In the genomic region with DNA sequence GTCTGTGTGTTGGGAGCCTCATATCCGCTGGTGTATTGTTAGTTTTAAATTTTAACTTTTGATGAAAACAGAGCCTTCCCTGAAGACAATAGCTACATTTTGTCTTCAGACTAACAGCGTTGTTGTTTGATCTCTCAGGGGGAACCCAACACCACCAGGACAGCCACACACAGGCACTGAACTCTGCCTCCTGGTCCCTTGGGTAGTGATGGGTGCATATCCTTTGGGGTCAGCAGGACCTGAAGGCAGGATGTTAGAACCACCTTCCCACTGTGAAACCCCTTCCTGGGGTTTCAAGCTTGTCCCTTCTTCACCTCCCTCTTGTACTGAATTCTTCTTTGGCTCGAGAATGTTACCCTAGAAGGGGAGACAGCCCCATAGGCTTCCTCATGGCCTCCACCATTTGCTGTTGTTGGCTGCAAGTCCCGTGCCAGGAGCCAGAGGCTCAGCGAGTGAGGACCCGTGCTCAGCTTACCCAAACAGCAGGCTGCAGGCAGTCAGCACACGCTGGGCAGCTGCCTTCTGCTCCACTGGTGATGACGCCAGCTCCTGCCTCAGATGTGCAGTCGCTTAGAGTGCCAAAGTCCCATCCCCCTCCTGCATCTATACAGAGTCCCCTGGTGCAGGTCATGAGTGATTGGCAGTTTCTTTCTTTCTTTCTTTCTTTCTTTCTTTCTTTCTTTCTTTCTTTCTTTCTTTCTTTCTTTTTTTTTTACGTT, we compare ENCODE assay signal across 9 mouse cellular contexts.
DNase-seq lines count a peak whose midpoint lies in the region; ATAC-seq and TF ChIP-seq lines count a peak whose summit lies in the region.
"Had no signal": no experiment of that assay in that cellular context is flagged by ENCODE, and none has a peak within 500 bp of the region (broad histone marks: within the 10 kb centered on the region; RNA-seq: fewer than 3 reads in every experiment).

No protein-coding gene starts in this region.

- DNase-seq in cerebellum, postnatal 10 days = peak; percentile 82 to 90
- DNase-seq in cerebellum, adult 8-10 months = no peak
- DNase-seq in right cerebral cortex, postnatal 10 days (ENCODE audit: low spot score in 2 of 2) = peak; percentile 41 to 49
- DNase-seq in right cerebral cortex, adult 18-20 months = no peak
- peak; percentile 71 for DNase-seq in limb, embryonic 14.5 days (ENCODE audit: low spot score)
- peak; percentile 20 for DNase-seq in right cerebral cortex, postnatal 4 days
- DNase-seq in ovary, adult 18-20 months (ENCODE audit: low spot score) = no peak

- no peaks in the 10 kb centered on the region for H3K9me3 ChIP-seq in limb, embryonic 14.5 days (ENCODE audit: control insufficient read depth, low read length)
- no peaks in the 10 kb centered on the region for H3K9me3 ChIP-seq in kidney, embryonic 14.5 days (ENCODE audit: control insufficient read depth, low read length)

- H3K4me1 ChIP-seq in limb, embryonic 14.5 days (ENCODE audit: control insufficient read depth, insufficient read depth, low read length) = peaks cover 22% of the 10 kb centered on the region
- no peaks in the 10 kb centered on the region for H3K4me1 ChIP-seq in kidney, embryonic 14.5 days (ENCODE audit: control insufficient read depth, insufficient read depth, low read length)

- no peaks in the 10 kb centered on the region for H3K36me3 ChIP-seq in limb, embryonic 14.5 days (ENCODE audit: control insufficient read depth, insufficient read depth, low read length)
- no peaks in the 10 kb centered on the region for H3K36me3 ChIP-seq in kidney, embryonic 14.5 days (ENCODE audit: control insufficient read depth, insufficient read depth, low read length)

- no peak overlapping the region; the same call in 1 of the 2 replicates for H3K27ac ChIP-seq in limb, embryonic 14.5 days (replicated peaks; ENCODE audit: low read depth, low read length)
- no peak overlapping the region for H3K27ac ChIP-seq in kidney, embryonic 14.5 days (ENCODE audit: low read depth, low read length)
- H3K27ac ChIP-seq: stomach, postnatal 0 days had no signal

- TF ChIP-seq POLR2A in limb, embryonic 14.5 days (IDR thresholded peaks at IDR 0.05; ENCODE audit: borderline replicate concordance, extremely low read depth, insufficient read depth, insufficient read length) = no peak

- H3K9ac ChIP-seq in limb, embryonic 14.5 days (ENCODE audit: low read depth, low read length, severe bottlenecking) = no peak overlapping the region
- no peak overlapping the region for H3K9ac ChIP-seq in kidney, embryonic 14.5 days (ENCODE audit: low read depth, low read length)

- H3K4me2 ChIP-seq in limb, embryonic 14.5 days (replicated peaks; ENCODE audit: low read depth, low read length, severe bottlenecking) = no peak overlapping the region
- H3K4me2 ChIP-seq in kidney, embryonic 14.5 days (replicated peaks; ENCODE audit: low read depth, low read length) = no peak overlapping the region

- peak; percentile 85 for ATAC-seq in limb, embryonic 14.5 days (ENCODE audit: low FRiP score, low read depth)
- ATAC-seq in kidney, embryonic 14.5 days (ENCODE audit: low FRiP score, low TSS enrichment) = no peak

- H3K4me3 ChIP-seq in limb, embryonic 14.5 days (replicated peaks; ENCODE audit: low read length) = no peak overlapping the region
- no peak overlapping the region for H3K4me3 ChIP-seq in kidney, embryonic 14.5 days (ENCODE audit: low read length)

- H3K27me3 ChIP-seq in limb, embryonic 14.5 days (ENCODE audit: control insufficient read depth, insufficient read depth, low read length) = no peaks in the 10 kb centered on the region
- no peaks in the 10 kb centered on the region for H3K27me3 ChIP-seq in kidney, embryonic 14.5 days (ENCODE audit: control insufficient read depth, insufficient read depth, low read length)

- WGBS in limb, embryonic 14.5 days = 37% methylated on average over 10 of the region's 10 CpGs
- 51% methylated on average over 10 of the region's 10 CpGs for WGBS in kidney, embryonic 14.5 days

Comparison
In these comparisons a context has a peak if more than half of its experiments do, and no peak if none do; other contexts are left out.
1. DNase-seq: peak in cerebellum, postnatal 10 days (2 of 2), right cerebral cortex, postnatal 10 days (2 of 2), limb, embryonic 14.5 days (single experiment) and right cerebral cortex, postnatal 4 days (single experiment); none in cerebellum, adult 8-10 months (single experiment), right cerebral cortex, adult 18-20 months (single experiment) and ovary, adult 18-20 months (single experiment).